Mouse (Mus musculus): ENCODE data around the gene Rbfox2. TPM values are rescaled to one million over a fixed set of nuclear protein-coding genes. Genes with fewer than 3 reads are reported as not detected.
A peak's percentile ranks its signal among the peaks of the same experiment; 100 is the strongest.

Rbfox2 gene
- polyA plus RNA-seq, 1 experiment from 2014 or later, result 54.6 TPM

GRCm38 (mm10) chr15:77116139-77116722 is 190.6 kb downstream of the Rbfox2 start:
- 0 out of 2 replicates have a peak overlapping the region, but pooled peaks have one; percentile 56 for H3K27ac ChIP-seq
- 70% methylated on average over 9 of the region's 9 CpGs for WGBS
- H3K27me3 ChIP-seq, result no peaks in the 10 kb centered on the region
- H3K9me3 ChIP-seq (replicated peaks), result no peaks in the 10 kb centered on the region
- H3K36me3 ChIP-seq, result peaks cover 24% of the 10 kb centered on the region
- H3K9ac ChIP-seq, result no peak overlapping the region
- ATAC-seq (replicated peaks; ENCODE audit: insufficient number of reproducible peaks, insufficient read depth, low FRiP score, low read depth), result no peak
- H3K4me1 ChIP-seq (replicated peaks), result peaks cover 40% of the 10 kb centered on the region
- H3K4me2 ChIP-seq, result no peak overlapping the region
- no peak overlapping the region for H3K4me3 ChIP-seq

GRCm38 (mm10) chr15:77115456-77115855 is 191.3 kb downstream of the Rbfox2 start:
- ATAC-seq (replicated peaks; ENCODE audit: insufficient number of reproducible peaks, insufficient read depth, low FRiP score, low read depth), result no peak
- Histone ChIP-seq H3K36me3 (peaks cover 24% of the 10 kb centered on the region), H3K27ac (peak overlapping the region; percentile 7; the same call in 1 of the 2 replicates), H3K4me1 (replicated peaks) (peaks cover 33% of the 10 kb centered on the region), H3K9me3 (replicated peaks) (no peaks in the 10 kb centered on the region), H3K4me2 (no peak overlapping the region), H3K9ac (no peak overlapping the region), H3K27me3 (no peaks in the 10 kb centered on the region), H3K4me3 (no peak overlapping the region)
- WGBS, result 65% methylated on average over 4 of the region's 4 CpGs

GRCm38 (mm10) chr15:77113591-77113990 is 193.2 kb downstream of the Rbfox2 start:
- H3K4me1 ChIP-seq (replicated peaks), result peaks cover 34% of the 10 kb centered on the region
- no peak overlapping the region for H3K4me2 ChIP-seq
- 88% methylated on average over 9 of the region's 9 CpGs for WGBS
- H3K36me3 ChIP-seq, result peaks cover 24% of the 10 kb centered on the region
- H3K27ac ChIP-seq, result no peak overlapping the region
- H3K9me3 ChIP-seq (replicated peaks), result no peaks in the 10 kb centered on the region
- ATAC-seq (replicated peaks; ENCODE audit: insufficient number of reproducible peaks, insufficient read depth, low FRiP score, low read depth), result no peak
- H3K4me3 ChIP-seq, result no peak overlapping the region
- H3K9ac ChIP-seq, result no peak overlapping the region
- no peaks in the 10 kb centered on the region for H3K27me3 ChIP-seq

GRCm38 (mm10) chr15:77112378-77112777 is 194.4 kb downstream of the Rbfox2 start:
- H3K27me3 ChIP-seq, result no peaks in the 10 kb centered on the region
- 72% methylated on average over 2 of the region's 2 CpGs for WGBS
- H3K4me2 ChIP-seq, result no peak overlapping the region
- H3K4me3 ChIP-seq, result no peak overlapping the region
- peaks cover 24% of the 10 kb centered on the region for H3K36me3 ChIP-seq
- ATAC-seq (replicated peaks; ENCODE audit: insufficient number of reproducible peaks, insufficient read depth, low FRiP score, low read depth), result no peak
- peaks cover 34% of the 10 kb centered on the region for H3K4me1 ChIP-seq (replicated peaks)
- no peak overlapping the region for H3K27ac ChIP-seq
- no peak overlapping the region for H3K9ac ChIP-seq
- H3K9me3 ChIP-seq (replicated peaks), result no peaks in the 10 kb centered on the region

- no peak overlapping the region for H3K9ac ChIP-seq
- no peak overlapping the region for H3K4me2 ChIP-seq
- no peak overlapping the region for H3K4me3 ChIP-seq
- H3K9me3 ChIP-seq (replicated peaks), result no peaks in the 10 kb centered on the region
- peaks cover 32% of the 10 kb centered on the region for H3K4me1 ChIP-seq (replicated peaks)
- H3K27ac ChIP-seq, result no peak overlapping the region
- H3K36me3 ChIP-seq, result peaks cover 24% of the 10 kb centered on the region
- WGBS, result 83% methylated on average over 7 of the region's 7 CpGs
- no peak for ATAC-seq (replicated peaks; ENCODE audit: insufficient number of reproducible peaks, insufficient read depth, low FRiP score, low read depth)
- no peaks in the 10 kb centered on the region for H3K27me3 ChIP-seq
Observed at GRCm38 (mm10) chr15:77111924-77112323, 194.9 kb downstream of the Rbfox2 start.

- Histone ChIP-seq H3K9me3 (replicated peaks) (no peaks in the 10 kb centered on the region), H3K4me3 (no peak overlapping the region), H3K27ac (no peak overlapping the region), H3K27me3 (no peaks in the 10 kb centered on the region), H3K9ac (no peak overlapping the region), H3K4me1 (replicated peaks) (peaks cover 21% of the 10 kb centered on the region), H3K4me2 (no peak overlapping the region), H3K36me3 (peaks cover 20% of the 10 kb centered on the region)
- ATAC-seq (replicated peaks; ENCODE audit: insufficient number of reproducible peaks, insufficient read depth, low FRiP score, low read depth), result no peak
- 79% methylated on average over 11 of the region's 11 CpGs for WGBS
Observed at GRCm38 (mm10) chr15:77110452-77110851, 196.4 kb downstream of the Rbfox2 start.

- H3K9me3 ChIP-seq (replicated peaks), result no peaks in the 10 kb centered on the region
- H3K36me3 ChIP-seq, result peaks cover 7% of the 10 kb centered on the region
- H3K9ac ChIP-seq, result no peak overlapping the region
- no peak overlapping the region for H3K4me2 ChIP-seq
- no peak overlapping the region for H3K4me3 ChIP-seq
- 58% methylated on average over 10 of the region's 10 CpGs for WGBS
- ATAC-seq (replicated peaks; ENCODE audit: insufficient number of reproducible peaks, insufficient read depth, low FRiP score, low read depth), result no peak
- peak overlapping the region; percentile 69 for H3K27ac ChIP-seq
- peaks cover 17% of the 10 kb centered on the region for H3K4me1 ChIP-seq (replicated peaks)
- H3K27me3 ChIP-seq, result no peaks in the 10 kb centered on the region
Observed at GRCm38 (mm10) chr15:77107169-77107908, 199.5 kb downstream of the Rbfox2 start.

- Histone ChIP-seq H3K9me3 (replicated peaks) (no peaks in the 10 kb centered on the region), H3K36me3 (peaks cover 20% of the 10 kb centered on the region), H3K9ac (no peak overlapping the region), H3K27me3 (no peaks in the 10 kb centered on the region), H3K4me3 (no peak overlapping the region), H3K27ac (no peak overlapping the region), H3K4me2 (no peak overlapping the region), H3K4me1 (replicated peaks) (peaks cover 17% of the 10 kb centered on the region)
- ATAC-seq (replicated peaks; ENCODE audit: insufficient number of reproducible peaks, insufficient read depth, low FRiP score, low read depth), result no peak
- 86% methylated on average over 10 of the region's 10 CpGs for WGBS
Observed at GRCm38 (mm10) chr15:77105273-77105672, 201.5 kb downstream of the Rbfox2 start.

GRCm38 (mm10) chr15:77104349-77105158 is 202.2 kb downstream of the Rbfox2 start:
- Histone ChIP-seq H3K27ac (0 out of 2 replicates have a peak overlapping the region, but pooled peaks have one; percentile 21), H3K36me3 (peaks cover 17% of the 10 kb centered on the region)
- 79% methylated on average over 10 of the region's 10 CpGs for WGBS

GRCm38 (mm10) chr15:77102685-77103084 is 204.1 kb downstream of the Rbfox2 start:
- Histone ChIP-seq H3K4me2 (no peak overlapping the region), H3K9ac (no peak overlapping the region), H3K36me3 (peaks cover 30% of the 10 kb centered on the region), H3K27me3 (no peaks in the 10 kb centered on the region), H3K9me3 (replicated peaks) (no peaks in the 10 kb centered on the region), H3K27ac (no peak overlapping the region), H3K4me3 (no peak overlapping the region), H3K4me1 (replicated peaks) (peaks cover 9% of the 10 kb centered on the region)
- 89% methylated on average over 5 of the region's 5 CpGs for WGBS
- ATAC-seq (replicated peaks; ENCODE audit: insufficient number of reproducible peaks, insufficient read depth, low FRiP score, low read depth), result no peak

More at GRCm38 (mm10) chr15:77104349-77105158, 202.2 kb downstream of the Rbfox2 start:
- no peak overlapping the region for H3K4me2 ChIP-seq
- no peak overlapping the region for H3K9ac ChIP-seq
- no peaks in the 10 kb centered on the region for H3K27me3 ChIP-seq
- no peak for ATAC-seq (replicated peaks; ENCODE audit: insufficient number of reproducible peaks, insufficient read depth, low FRiP score, low read depth)
- H3K4me3 ChIP-seq, result no peak overlapping the region
- no peaks in the 10 kb centered on the region for H3K9me3 ChIP-seq (replicated peaks)
- peaks cover 17% of the 10 kb centered on the region for H3K4me1 ChIP-seq (replicated peaks)

GRCm38 (mm10) chr15:77099756-77100155 is 207.0 kb downstream of the Rbfox2 start:
- Histone ChIP-seq H3K4me2 (no peak overlapping the region), H3K9me3 (replicated peaks) (no peaks in the 10 kb centered on the region), H3K4me3 (no peak overlapping the region), H3K9ac (no peak overlapping the region), H3K36me3 (peaks cover 54% of the 10 kb centered on the region), H3K27ac (no peak overlapping the region), H3K4me1 (replicated peaks) (no peaks in the 10 kb centered on the region), H3K27me3 (no peaks in the 10 kb centered on the region)
- 59% methylated on average over 3 of the region's 3 CpGs for WGBS
- ATAC-seq (replicated peaks; ENCODE audit: insufficient number of reproducible peaks, insufficient read depth, low FRiP score, low read depth), result no peak

Measured in heart, embryonic 15.5 days (tissue).